Mouse (Mus musculus) A20 (cell line): ENCODE data around the gene Myh10.
"Not testable (repeated sequence)": the region's sequence is repeated elsewhere in the genome, so short reads cannot be mapped to it uniquely, and the experiment has no call there.

ENCODE experiments used
- DNase-seq: peaks from one replicate; pipeline ENCODE4 v3.0.0-alpha.2; 2011; ENCODE audit warnings: low read depth, low spot score

The Myh10 gene

DNA sequence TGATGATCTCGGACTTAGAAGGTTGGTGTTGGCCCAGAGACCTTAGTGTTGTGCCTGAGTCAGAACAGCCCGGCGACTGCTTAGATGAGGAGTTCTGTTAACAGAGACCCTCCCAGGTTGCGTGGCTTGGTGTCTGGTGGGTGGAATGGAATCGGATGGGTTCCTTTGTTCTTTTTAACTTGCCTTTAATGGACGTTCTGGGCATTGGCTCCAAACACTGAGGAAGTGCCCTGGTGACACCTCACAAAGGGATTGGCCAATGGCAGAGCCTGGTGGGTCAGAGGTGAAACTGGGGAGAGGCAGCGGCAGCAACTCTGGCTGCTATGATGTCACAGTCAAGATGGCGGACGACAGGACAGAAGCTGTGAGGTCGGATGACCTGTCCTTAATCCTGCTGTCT is 99.4 kb downstream of the Myh10 start:
- DNase-seq: no peak

DNA sequence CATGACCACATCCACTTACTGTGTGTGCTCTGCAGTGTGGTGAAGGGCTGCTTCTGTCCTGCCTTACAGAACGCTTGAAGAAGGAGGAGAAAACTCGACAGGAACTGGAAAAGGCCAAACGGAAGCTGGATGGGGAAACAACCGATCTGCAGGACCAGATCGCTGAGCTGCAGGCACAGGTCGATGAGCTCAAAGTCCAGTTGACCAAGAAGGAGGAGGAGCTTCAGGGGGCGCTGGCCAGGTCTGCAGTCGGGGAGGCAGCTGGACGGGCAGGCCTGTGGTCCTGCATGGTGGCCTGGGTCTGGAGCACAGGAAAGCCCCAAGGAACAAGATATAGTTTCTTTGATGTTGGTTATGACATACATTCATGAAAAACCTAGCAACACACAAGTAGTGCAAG is 100.4 kb downstream of the Myh10 start:
- DNase-seq: no peak

DNA sequence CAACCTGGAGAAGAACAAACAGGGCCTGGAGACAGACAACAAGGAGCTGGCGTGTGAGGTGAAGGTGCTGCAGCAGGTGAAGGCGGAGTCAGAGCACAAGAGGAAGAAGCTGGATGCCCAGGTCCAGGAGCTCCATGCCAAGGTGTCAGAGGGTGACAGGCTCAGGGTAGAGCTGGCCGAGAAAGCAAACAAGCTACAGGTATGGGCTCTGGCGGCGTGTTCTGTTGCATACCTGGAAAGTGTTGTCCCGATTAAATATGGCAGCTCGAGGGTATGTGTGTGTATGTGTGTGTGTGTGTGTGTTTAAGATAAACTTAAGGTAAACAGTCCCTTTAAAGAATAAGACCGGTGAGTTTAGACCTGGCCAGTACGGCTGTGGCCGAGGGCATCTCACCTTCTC is 106.9 kb downstream of the Myh10 start:
- no peak for DNase-seq

DNA sequence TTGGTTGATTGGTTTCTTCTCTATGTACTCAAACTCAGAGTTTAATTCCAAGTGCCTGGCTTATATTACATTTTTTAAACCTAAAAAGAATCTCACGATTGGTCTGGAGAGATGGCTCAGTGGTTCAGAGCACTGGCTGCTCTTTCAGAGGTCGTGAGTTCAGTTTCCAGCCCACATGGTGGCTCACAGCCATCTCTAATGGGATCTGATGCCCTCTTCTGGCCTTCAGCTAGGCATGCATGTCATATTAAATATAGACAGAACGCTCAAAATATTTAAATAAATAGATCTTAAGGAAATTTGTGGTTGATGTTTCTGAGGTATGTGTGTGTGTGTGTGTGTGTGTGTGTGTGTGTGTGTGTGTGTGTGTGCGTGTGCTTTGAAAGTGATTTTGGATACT is 113.8 kb downstream of the Myh10 start:
- DNase-seq: peak; percentile 43

- peak; percentile 58 for DNase-seq
These were observed 116.4 kb downstream of the Myh10 start for GRCm38 (mm10) chr11:68807787-68808186.

DNA sequence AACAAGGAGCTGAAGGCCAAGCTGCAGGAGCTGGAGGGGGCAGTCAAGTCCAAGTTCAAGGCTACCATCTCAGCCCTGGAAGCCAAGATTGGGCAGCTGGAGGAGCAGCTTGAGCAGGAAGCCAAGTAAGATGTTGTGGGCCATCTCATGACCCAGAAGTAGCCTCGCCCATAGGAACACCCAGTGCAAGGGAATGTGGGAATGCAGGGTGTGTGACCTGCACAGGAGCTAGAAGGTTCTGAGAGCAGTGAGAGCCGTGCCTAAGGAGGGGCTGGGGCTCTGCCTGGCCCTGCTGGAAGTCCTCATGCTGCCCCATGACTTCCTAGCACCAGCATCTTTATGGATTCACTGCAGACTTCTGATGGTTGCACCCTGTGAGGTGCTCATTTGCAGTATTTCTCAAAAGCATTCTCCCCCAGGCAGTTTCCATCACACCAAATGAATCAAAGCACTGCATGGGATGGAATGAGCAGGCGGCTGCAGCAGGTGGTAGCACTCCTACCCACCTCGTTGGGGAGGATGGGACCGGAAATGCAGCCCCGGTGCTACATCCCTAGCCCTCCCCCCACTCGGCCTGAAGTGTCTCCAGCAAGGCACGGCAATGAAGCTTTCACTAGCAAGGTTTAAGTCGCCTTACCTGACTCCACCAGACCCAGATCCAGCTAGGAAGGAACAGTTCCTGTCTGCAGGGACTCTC is 120.7 kb downstream of the Myh10 start:
- no peak for DNase-seq

DNA sequence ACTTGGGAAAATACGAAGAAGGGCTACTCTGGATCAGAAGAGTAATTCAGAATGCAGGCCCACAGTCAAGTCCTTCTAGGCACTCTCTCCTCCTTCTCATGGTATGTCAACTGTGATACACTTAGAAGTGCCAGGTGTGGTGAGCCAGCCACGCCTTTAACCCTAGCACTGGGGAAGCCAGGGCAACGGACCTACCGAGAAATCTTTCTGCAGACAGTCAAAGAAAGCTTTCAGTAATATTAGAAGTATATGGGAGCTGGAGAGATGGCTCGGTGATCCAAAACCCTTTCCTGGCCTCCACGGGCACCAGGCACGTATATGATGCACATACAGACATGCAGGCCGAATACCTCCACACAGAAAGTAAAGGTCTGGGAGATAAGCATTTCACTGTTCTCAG is 127.1 kb downstream of the Myh10 start:
- DNase-seq: no peak

DNA sequence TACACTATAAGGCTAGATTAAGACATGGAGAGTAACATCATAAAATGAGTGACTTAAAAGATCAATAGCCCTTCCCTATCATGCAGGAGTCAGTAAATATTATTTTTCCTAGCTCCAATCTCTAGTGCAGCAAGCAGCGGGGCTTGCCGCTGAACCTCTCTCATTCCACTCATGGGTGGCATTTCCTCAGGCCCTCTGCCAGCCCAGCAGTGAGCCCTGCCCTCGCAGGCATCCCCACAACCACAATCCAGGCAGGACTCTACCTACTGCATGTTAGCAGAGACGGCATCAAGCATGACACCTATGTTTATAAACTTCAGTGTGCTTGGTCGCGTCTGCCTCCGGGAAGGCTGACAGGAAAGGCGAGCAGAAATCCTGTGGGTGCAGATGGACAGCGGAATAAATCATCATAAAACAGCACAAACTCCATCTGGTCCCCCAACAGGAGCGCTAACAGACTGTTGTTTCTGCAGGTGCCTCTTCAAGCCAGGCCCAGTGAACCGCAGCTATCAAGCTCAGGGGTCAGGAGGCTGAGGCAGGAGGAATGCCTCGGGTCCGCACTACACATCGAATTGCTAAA is 128.0 kb downstream of the Myh10 start:
- DNase-seq: no peak

DNA sequence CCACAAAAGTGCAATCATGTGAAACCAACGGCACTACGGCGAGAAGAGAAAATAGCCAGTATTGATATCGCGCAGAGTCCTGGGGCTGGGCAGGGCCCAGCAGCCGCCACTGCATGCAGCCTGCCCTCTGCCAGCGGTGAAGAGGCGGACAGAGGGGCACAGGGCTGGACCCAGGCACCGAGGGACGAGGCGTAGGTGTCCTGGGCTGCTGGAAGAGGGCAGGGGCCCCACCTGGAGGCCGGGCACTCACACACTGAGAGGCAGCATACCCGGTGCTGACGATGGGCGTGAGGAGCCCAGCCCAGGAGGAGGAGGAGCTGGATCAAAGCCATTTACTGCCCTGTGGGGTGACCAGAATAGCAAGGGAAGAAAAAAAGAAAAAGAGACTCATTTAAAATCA is 131.0 kb downstream of the Myh10 start:
- DNase-seq: no peak

- DNase-seq: no peak
These were observed 135.4 kb downstream of the Myh10 start for GRCm38 (mm10) chr11:68826735-68827134.

DNA sequence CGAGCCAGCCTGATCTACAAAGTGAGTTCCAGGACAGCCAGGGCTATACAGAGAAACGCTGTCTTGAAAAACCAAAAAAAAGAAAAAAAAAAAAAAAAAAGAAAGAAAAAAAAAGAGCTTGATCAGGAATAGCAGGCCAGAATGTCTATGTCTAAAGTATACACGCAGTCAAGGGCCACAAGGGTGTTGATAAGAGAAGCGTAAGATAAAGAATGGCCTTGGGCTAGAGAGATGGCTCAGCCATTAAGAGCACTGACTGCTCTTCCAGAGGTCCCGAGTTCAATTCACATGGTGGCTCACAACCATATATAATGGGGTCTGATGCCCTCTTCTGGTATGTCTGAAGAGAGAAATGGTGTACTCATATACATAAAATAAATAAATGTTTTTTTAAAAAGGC is 140.2 kb downstream of the Myh10 start:
- DNase-seq: not testable (repeated sequence)

- no peak for DNase-seq
These were observed 141.4 kb downstream of the Myh10 start for GRCm38 (mm10) chr11:68832793-68833192.

DNA sequence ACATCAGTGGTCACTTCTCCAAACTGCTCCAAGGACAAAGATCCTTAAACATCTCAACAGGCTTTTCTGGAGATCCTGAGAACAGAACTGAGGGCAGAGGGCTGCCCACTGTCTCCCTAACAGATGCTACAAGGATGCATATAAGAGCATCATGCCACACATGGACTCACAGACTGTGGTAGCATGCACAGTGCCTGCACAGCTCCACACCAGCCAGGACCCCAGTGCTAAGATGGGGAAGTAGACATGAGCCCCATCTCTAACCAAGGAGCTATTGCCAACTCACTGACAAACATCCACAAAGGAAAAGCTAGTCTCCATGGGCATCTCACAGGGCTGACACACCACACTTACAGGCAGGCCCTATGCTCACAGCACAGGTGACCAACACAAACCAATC is 142.2 kb downstream of the Myh10 start:
- no peak for DNase-seq

GRCm38 (mm10) chr11:68835034-68835433 is 143.7 kb downstream of the Myh10 start:
- no peak for DNase-seq

GRCm38 (mm10) chr11:68839606-68840005 is 148.2 kb downstream of the Myh10 start:
- no peak for DNase-seq

DNA sequence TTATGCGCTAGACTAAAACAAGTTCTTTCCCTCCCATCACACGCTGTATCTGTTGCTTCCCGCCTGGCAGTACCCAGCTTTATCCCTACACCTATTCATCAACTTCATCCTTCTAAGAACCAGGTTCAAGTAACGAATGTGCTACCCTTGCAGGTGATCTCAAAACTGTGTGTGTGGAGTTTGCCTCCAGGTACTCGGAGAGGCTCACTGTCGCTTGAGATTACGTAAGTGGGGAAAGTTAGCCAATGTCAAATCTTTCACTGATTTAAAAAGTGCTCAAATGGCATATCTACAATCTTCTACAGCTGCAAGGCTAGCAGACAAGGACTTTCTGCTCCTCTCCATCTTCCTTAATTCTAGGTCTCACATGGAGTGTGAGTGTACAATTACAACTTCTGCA is 159.5 kb downstream of the Myh10 start:
- no peak for DNase-seq

- peak; percentile 63 for DNase-seq
These were observed 160.5 kb downstream of the Myh10 start for GRCm38 (mm10) chr11:68851644-68852485.

- DNase-seq: no peak
These were observed 161.1 kb downstream of the Myh10 start for GRCm38 (mm10) chr11:68852486-68852901.

DNA sequence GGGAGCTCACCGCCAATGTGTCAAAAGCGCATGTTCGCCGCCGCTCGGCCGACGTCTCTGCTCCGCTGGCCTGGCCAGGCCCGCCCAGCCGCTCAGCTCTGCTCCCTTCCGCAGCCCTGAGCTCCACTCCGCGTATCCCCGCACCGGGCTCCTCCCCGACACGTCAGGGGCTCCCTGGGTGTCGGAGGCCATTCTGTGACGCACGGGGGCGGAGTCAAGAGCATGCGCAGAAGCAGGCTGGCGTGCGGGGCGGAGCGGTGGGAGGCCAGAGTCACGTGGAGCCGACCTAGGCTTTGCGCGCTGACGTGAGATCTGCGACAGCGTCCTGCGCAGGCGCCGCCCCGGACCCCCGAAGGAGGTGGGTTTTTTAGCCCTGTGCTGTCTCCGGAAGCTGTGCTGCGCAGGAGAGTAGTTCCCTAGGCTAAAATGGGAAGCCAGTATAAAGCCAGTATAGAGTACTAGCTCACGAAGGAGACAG is 161.6 kb downstream of the Myh10 start:
- DNase-seq: peak; percentile 100

GRCm38 (mm10) chr11:68853611-68854401 is 162.4 kb downstream of the Myh10 start:
- DNase-seq: peak; percentile 57

GRCm38 (mm10) chr11:68854621-68855020 is 163.3 kb downstream of the Myh10 start:
- no peak for DNase-seq

DNA sequence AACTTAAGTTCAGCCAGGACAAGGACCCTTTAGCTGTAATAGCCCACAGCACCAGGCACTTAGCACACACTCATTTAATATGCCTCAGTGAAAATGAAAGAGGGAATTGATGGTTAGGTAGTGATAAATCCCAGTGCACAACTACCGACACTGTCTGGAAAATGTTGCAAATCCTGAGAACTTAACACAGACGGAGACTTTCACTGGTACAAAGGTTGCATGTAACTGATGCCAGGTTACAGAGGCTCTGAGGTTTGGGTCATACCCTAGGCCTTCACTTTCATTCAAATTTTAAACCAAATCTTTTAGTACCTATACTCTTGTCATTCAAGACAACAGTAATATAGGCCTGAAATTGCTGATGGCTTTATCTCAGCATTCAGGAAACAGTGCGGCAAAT is 166.0 kb downstream of the Myh10 start:
- no peak for DNase-seq
